ENCODE assay signal across 8 mouse cellular contexts in the genomic region with DNA sequence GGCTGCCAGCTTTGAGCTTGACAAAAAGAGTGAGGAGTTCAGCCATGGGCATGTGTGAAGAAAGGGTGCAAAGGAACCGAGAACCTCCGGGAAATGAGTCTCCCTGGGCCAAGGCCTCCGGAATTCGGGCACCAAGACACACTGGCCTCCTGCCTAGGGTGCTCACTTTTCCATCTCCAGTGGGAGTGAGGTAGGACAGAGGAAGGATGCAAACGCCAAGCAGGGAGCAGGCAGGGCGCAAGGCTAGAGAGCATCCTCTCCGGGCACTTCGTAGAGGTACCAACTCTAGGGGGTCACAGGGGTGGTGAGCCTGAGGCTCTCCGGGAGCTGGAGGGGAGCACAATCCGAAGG. TPM values are rescaled to one million over a fixed set of nuclear protein-coding genes. Genes with fewer than 3 reads are reported as not detected.
DNase-seq lines count a peak whose midpoint lies in the region; ATAC-seq and TF ChIP-seq lines count a peak whose summit lies in the region.

No protein-coding gene starts in this region.

- H3K9me3 ChIP-seq in kidney, embryonic 14.5 days (ENCODE audit: control insufficient read depth, low read length), result no peaks in the 10 kb centered on the region
- no peaks in the 10 kb centered on the region for H3K9me3 ChIP-seq in embryonic facial prominence, embryonic 10.5 days
- no peaks in the 10 kb centered on the region for H3K9me3 ChIP-seq in hindbrain, postnatal 0 days (ENCODE audit: low read length)
- H3K9me3 ChIP-seq in midbrain, embryonic 16.5 days (replicated peaks; ENCODE audit: control insufficient read depth, low read length, poor library complexity, severe bottlenecking), result no peaks in the 10 kb centered on the region

- H3K4me3 ChIP-seq in kidney, embryonic 14.5 days (ENCODE audit: low read length), result peak overlapping the region; percentile 89
- peak overlapping the region; percentile 94 for H3K4me3 ChIP-seq in embryonic facial prominence, embryonic 10.5 days
- peak overlapping the region; percentile 88 for H3K4me3 ChIP-seq in hindbrain, postnatal 0 days (ENCODE audit: low read length)
- H3K4me3 ChIP-seq in midbrain, embryonic 16.5 days (ENCODE audit: low read depth, low read length), result peak overlapping the region; percentile 96

- peaks cover 5% of the 10 kb centered on the region; the same call in 1 of the 2 replicates for H3K36me3 ChIP-seq in kidney, embryonic 14.5 days (ENCODE audit: control insufficient read depth, insufficient read depth, low read length)
- H3K36me3 ChIP-seq in embryonic facial prominence, embryonic 10.5 days (replicated peaks), result peaks cover 4% of the 10 kb centered on the region
- no peaks in the 10 kb centered on the region for H3K36me3 ChIP-seq in hindbrain, postnatal 0 days (ENCODE audit: insufficient read depth, low read length)
- no peaks in the 10 kb centered on the region for H3K36me3 ChIP-seq in midbrain, embryonic 16.5 days (ENCODE audit: control insufficient read depth, insufficient read depth, low read length)

- WGBS in kidney, embryonic 14.5 days, result under 1% methylated on average over 10 of the region's 10 CpGs
- under 1% methylated on average over 10 of the region's 10 CpGs for WGBS in embryonic facial prominence, embryonic 10.5 days
- 1% methylated on average over 10 of the region's 10 CpGs for WGBS in hindbrain, postnatal 0 days
- WGBS in midbrain, embryonic 16.5 days, result 1% methylated on average over 10 of the region's 10 CpGs

- H3K27me3 ChIP-seq in kidney, embryonic 14.5 days (ENCODE audit: control insufficient read depth, insufficient read depth, low read length), result peaks cover 5% of the 10 kb centered on the region; the same call in 1 of the 2 replicates
- peaks cover 37% of the 10 kb centered on the region for H3K27me3 ChIP-seq in embryonic facial prominence, embryonic 10.5 days (replicated peaks; ENCODE audit: low read depth, poor library complexity, severe bottlenecking)
- no peaks in the 10 kb centered on the region for H3K27me3 ChIP-seq in hindbrain, postnatal 0 days (ENCODE audit: insufficient read depth, low read length)
- H3K27me3 ChIP-seq in midbrain, embryonic 16.5 days (ENCODE audit: control insufficient read depth, insufficient read depth, low read depth, low read length), result no peaks in the 10 kb centered on the region

- TF ChIP-seq CTCF in hindbrain, postnatal 0 days (IDR thresholded peaks at IDR 0.05; ENCODE audit: low read depth), result no peak

- H3K4me2 ChIP-seq in kidney, embryonic 14.5 days (replicated peaks; ENCODE audit: low read depth, low read length), result peak overlapping the region; percentile 86
- H3K4me2 ChIP-seq in hindbrain, postnatal 0 days (ENCODE audit: low read depth, low read length), result peak overlapping the region; percentile 94
- peak overlapping the region; percentile 85 for H3K4me2 ChIP-seq in midbrain, embryonic 16.5 days (ENCODE audit: low read length)

- no peak for DNase-seq in kidney, adult 18-20 months
- DNase-seq in ZHBTc4 (ENCODE audit: low read depth, low spot score), result peak; percentile 16
- no peak for DNase-seq in embryonic facial prominence, embryonic 10.5 days (ENCODE audit: low spot score)
- peak; percentile 20 for DNase-seq in hindbrain, postnatal 0 days (ENCODE audit: low spot score)
- no peak for DNase-seq in yolk sac, embryonic 10.5 days (ENCODE audit: low spot score)
- DNase-seq in retina, embryonic 14.5 days (ENCODE audit: low spot score), result no peak

- ATAC-seq in kidney, embryonic 14.5 days (ENCODE audit: low FRiP score, low TSS enrichment), result 0 out of 2 replicates have a peak, but pooled peaks have one; percentile 9
- peak; percentile 19 for ATAC-seq in hindbrain, postnatal 0 days
- ATAC-seq in midbrain, embryonic 16.5 days, result peak; percentile 27

- peak overlapping the region; percentile 83; the same call in 1 of the 2 replicates for H3K27ac ChIP-seq in kidney, embryonic 14.5 days (ENCODE audit: low read depth, low read length)
- peak overlapping the region; percentile 98 for H3K27ac ChIP-seq in embryonic facial prominence, embryonic 10.5 days (replicated peaks)
- peak overlapping the region; percentile 91 for H3K27ac ChIP-seq in hindbrain, postnatal 0 days
- peak overlapping the region; percentile 94 for H3K27ac ChIP-seq in midbrain, embryonic 16.5 days (ENCODE audit: low read length)

- H3K4me1 ChIP-seq in kidney, embryonic 14.5 days (ENCODE audit: control insufficient read depth, insufficient read depth, low read length), result peaks cover 25% of the 10 kb centered on the region
- peaks cover 45% of the 10 kb centered on the region for H3K4me1 ChIP-seq in embryonic facial prominence, embryonic 10.5 days
- H3K4me1 ChIP-seq in hindbrain, postnatal 0 days (ENCODE audit: insufficient read depth, low read length), result peaks cover 9% of the 10 kb centered on the region
- H3K4me1 ChIP-seq in midbrain, embryonic 16.5 days (ENCODE audit: control insufficient read depth, insufficient read depth, low read length), result peaks cover 33% of the 10 kb centered on the region

- peak overlapping the region; percentile 85 for H3K9ac ChIP-seq in kidney, embryonic 14.5 days (ENCODE audit: low read depth, low read length)
- peak overlapping the region; percentile 94 for H3K9ac ChIP-seq in hindbrain, postnatal 0 days (replicated peaks; ENCODE audit: low read length)
- peak overlapping the region; percentile 93 for H3K9ac ChIP-seq in midbrain, embryonic 16.5 days (ENCODE audit: low read depth, low read length)

RNA-seq across cellular contexts. Expression of gene Aff3, which starts 38.4 kb away (rescaled TPM):
- 8.4 and 11.9 TPM in 2 replicates for polyA plus RNA-seq in kidney, embryonic 14.5 days (2014; fragmentation: Nextera tagmentation; extraction: Ambion mirVana)
- 8.7 and 9.7 TPM in 2 replicates for polyA plus RNA-seq in embryonic facial prominence, embryonic 10.5 days (2016; fragmentation: Nextera tagmentation; extraction: Ambion mirVana)
- 55.6 and 89.0 TPM in 2 replicates for total RNA-seq in hindbrain, postnatal 0 days (2014; rRNA removed)
- polyA plus RNA-seq in hindbrain, postnatal 0 days (2015; fragmentation: Nextera tagmentation; extraction: Ambion mirVana), result 22.0 and 23.1 TPM in 2 replicates
- 9.6 and 13.1 TPM in 2 replicates for polyA plus RNA-seq in midbrain, embryonic 16.5 days (2015; fragmentation: Nextera tagmentation; extraction: Ambion mirVana)

Comparison
In these comparisons a context has a peak if more than half of its experiments do, and no peak if none do; other contexts are left out.
1. DNase-seq: peak in ZHBTc4 (single experiment) and hindbrain, postnatal 0 days (single experiment); none in kidney, adult 18-20 months (single experiment), embryonic facial prominence, embryonic 10.5 days (single experiment), yolk sac, embryonic 10.5 days (single experiment) and retina, embryonic 14.5 days (single experiment).
2. Peak in every context shown above with its lines, with median percentiles within 50 percentile points of each other: ATAC-seq, H3K27ac ChIP-seq, H3K4me2 ChIP-seq, H3K4me3 ChIP-seq and H3K9ac ChIP-seq.